Mouse (Mus musculus) midbrain, embryonic 11.5 days (tissue): ENCODE results near the gene Mkln1. TPM values are rescaled to one million over a fixed set of nuclear protein-coding genes. Genes with fewer than 3 reads are reported as not detected.

Experiments used
- ATAC-seq: fragments of 200-750 bp; cut with Nextera tagmentation; 2 replicates; pipeline ENCODE4 v1.8.0; 2017; ENCODE audit warnings: moderate TSS enrichment, moderate library complexity; ENCODE audit not compliant: low FRiP score
- DNase-seq: peaks from one replicate; pipeline ENCODE4 v3.0.0; 2015; ENCODE audit warnings: low spot score; ENCODE audit errors: missing footprints
- H3K27ac ChIP-seq: fragments of 300-500 bp; sonication (generic); 2 replicates; pipeline ENCODE4 v1.5.1; 2014; ENCODE audit warnings: low read depth, low read length
- H3K27me3 ChIP-seq: fragments of 300-500 bp; sonication (generic); 2 replicates; pipeline ENCODE4 v1.6.1; 2014; ENCODE audit warnings: mild to moderate bottlenecking, low read length, moderate library complexity, mixed read lengths; ENCODE audit not compliant: control insufficient read depth, insufficient read depth
- H3K36me3 ChIP-seq: fragments of 300-500 bp; sonication (generic); 2 replicates; pipeline ENCODE4 v1.6.1; 2014; ENCODE audit warnings: mild to moderate bottlenecking, low read length, moderate library complexity, mixed read lengths; ENCODE audit not compliant: control insufficient read depth, insufficient read depth
- H3K4me1 ChIP-seq: fragments of 300-500 bp; sonication (generic); 2 replicates; pipeline ENCODE4 v1.6.1; 2014; ENCODE audit warnings: low read length; ENCODE audit not compliant: control insufficient read depth, insufficient read depth
- H3K4me2 ChIP-seq: fragments of 300-500 bp; sonication (generic); 2 replicates; pipeline ENCODE4 v1.6.1; 2014; ENCODE audit warnings: mild to moderate bottlenecking, moderate library complexity
- H3K4me3 ChIP-seq: fragments of 300-500 bp; sonication (generic); 2 replicates; pipeline ENCODE4 v1.5.1; 2014; ENCODE audit warnings: low read depth, low read length
- H3K9ac ChIP-seq: fragments of 300-500 bp; sonication (generic); 2 replicates; pipeline ENCODE4 v1.6.1; 2014; ENCODE audit warnings: low read length
- H3K9me3 ChIP-seq: fragments of 300-500 bp; sonication (generic); 2 replicates; pipeline ENCODE4 v1.6.1; 2016; ENCODE audit warnings: low read length; ENCODE audit not compliant: control insufficient read depth
- WGBS: fragments of 180-500 bp; shearing (Covaris S2); extraction: QIAGEN DNeasy Blood & Tissue Kit; methylation state at CpG from one replicate; pipeline ENCODE4 v1.1.7; 2014; 5-methylcytosine and 5-hydroxymethylcytosine counted together
- polyA plus RNA-seq: library from polyadenylated mRNA; unstranded; fragments of >200 nt; fragmentation: Nextera tagmentation; extraction: Ambion mirVana; gene quantifications from 2 replicates; pipeline ENCODE4 v1.2.1, GENCODE M21; 2014

The Mkln1 gene
- polyA plus RNA-seq, 1 experiment from 2014 or later: 217 TPM

DNA sequence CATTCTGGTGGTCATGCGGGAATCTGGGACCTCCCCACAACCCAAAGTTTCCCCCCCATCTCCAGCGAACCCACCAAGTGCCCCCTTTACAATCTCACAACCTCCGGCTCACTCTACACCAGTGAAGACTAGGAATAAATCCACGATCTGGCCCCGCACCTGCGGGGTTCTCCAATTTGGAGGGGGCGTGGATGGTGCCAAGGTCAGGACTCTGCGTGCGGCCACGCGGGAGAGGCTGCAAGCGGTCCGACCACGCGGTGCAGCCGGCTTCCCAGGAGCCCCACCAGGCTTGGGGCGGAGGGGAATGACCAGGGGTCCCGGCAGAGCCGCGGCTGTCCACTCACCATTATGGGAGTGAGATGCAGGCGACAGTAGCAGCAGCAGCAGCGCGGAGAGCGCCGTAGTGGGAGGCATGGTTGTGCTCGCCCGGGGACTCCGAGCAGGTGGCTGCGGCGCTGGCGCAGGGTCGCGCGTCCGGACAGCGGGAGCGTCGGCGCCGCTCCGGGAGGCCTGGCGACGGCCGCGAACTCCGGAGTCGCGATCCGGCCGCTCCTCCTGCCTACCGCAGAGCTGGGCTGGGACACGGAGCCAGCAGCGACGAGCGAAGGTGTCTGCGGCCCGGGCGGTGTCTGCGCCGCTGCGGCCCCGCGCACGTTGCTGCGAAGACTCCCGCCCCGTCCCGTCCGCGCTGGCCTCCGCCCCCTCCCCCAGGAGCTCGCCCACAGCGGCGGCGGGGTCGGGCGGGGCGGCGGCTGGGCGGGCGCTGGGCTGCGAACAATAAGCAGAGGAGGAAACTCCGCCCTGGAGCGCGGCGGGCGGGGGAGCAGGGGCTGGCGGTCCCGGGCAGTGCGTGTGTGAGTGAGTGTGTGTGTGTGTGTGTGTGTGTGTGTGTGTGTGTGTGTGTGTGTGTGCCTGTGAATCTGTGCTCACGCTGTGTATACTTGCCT is 165.0 kb downstream of the Mkln1 start, which contains the start of gene Podxl:
Gene Podxl, minus strand, starts transcription at position 747 of the 947 bp plus-strand sequence.
- Histone ChIP-seq H3K9me3 (no peaks in the 10 kb centered on the region), H3K4me3 (peak within 1 kb of the TSS; percentile 70), H3K27ac (peak within 1 kb of the TSS; percentile 14; the same call in 1 of the 2 replicates), H3K27me3 (no peaks in the 10 kb centered on the region), H3K4me1 (peaks cover 31% of the 10 kb centered on the region), H3K9ac (peak within 1 kb of the TSS; percentile 80), H3K4me2 (peak within 1 kb of the TSS; percentile 94), H3K36me3 (no peaks in the 10 kb centered on the region)
- DNase-seq: peak; percentile 98
- peak; percentile 91 for ATAC-seq
- under 1% methylated on average over 83 of the region's 91 CpGs for WGBS

DNA sequence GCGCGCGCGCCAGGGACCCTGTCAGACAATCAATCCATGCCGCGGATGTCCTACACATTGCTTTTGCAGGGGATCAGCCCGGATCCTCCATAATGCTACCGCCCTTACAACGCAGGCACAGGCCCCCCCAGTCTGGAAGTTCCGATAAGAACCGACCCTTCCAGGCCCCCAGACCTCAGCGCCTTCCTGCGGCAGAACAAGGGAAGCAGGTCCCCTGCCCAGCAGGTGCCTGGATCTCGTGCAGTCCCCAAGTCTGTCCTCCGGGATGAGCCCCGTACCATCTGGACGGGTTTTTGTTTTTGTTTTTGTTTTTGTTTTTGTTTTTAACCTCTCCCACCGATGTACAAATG is 165.6 kb downstream of the Mkln1 start:
- Histone ChIP-seq H3K4me1 (peaks cover 31% of the 10 kb centered on the region), H3K27ac (no peak overlapping the region; the same call in 1 of the 2 replicates), H3K9ac (peak overlapping the region; percentile 80), H3K27me3 (no peaks in the 10 kb centered on the region), H3K36me3 (no peaks in the 10 kb centered on the region), H3K4me2 (peak overlapping the region; percentile 94), H3K4me3 (peak overlapping the region; percentile 70), H3K9me3 (no peaks in the 10 kb centered on the region)
- under 1% methylated on average over 18 of the region's 18 CpGs for whole genome bisulfite sequencing
- ATAC-seq: peak; percentile 61; the same call in 1 of the 2 replicates
- DNase-seq: no peak

DNA sequence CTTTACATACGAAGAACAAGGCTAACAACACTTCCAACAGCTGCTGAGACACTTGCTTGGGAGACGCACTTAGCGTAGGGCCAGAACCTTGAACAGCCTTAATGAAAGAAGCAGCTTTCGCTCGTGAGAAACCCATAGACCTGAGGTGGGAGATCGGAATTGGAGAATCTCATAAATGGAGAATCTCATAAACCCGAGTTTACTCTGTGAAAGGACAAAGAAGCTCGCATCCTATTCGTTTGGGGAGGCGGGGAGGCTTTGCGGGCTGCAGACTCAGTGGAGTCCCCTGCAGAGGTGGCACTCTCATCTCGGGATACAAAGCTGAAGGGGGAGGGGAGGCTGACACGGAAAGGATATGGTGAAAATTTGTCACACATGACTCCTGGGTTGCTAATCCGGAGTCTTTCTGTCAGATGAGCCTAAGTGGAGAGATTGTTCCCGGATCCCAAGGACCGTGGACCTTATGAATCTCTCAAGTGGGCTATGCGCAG is 166.4 kb downstream of the Mkln1 start:
- Histone ChIP-seq H3K4me3 (peak overlapping the region; percentile 70), H3K27me3 (no peaks in the 10 kb centered on the region), H3K9me3 (no peaks in the 10 kb centered on the region), H3K36me3 (no peaks in the 10 kb centered on the region), H3K27ac (no peak overlapping the region), H3K4me1 (peaks cover 29% of the 10 kb centered on the region), H3K4me2 (peak overlapping the region; percentile 94), H3K9ac (peak overlapping the region; percentile 48)
- WGBS: under 1% methylated on average over 17 of the region's 17 CpGs
- peak; percentile 98 for DNase-seq
- ATAC-seq: no peak

Other genes starting within 250 kb of the Mkln1 start
- gene Podxl, start 165.2 kb downstream of the Mkln1 start, polyA plus RNA-seq: 10.8 and 13.2 TPM in 2 replicates